9 mouse cellular contexts compared by ENCODE assay signal in genomic region chr11:32105750-32106646, GRCm38 (mm10).
A peak's percentile ranks its signal among the peaks of the same experiment; 100 is the strongest.
DNase-seq lines count a peak whose midpoint lies in the region; ATAC-seq and TF ChIP-seq lines count a peak whose summit lies in the region.
"Had no signal": no experiment of that assay in that cellular context is flagged by ENCODE, and none has a peak within 500 bp of the region (broad histone marks: within the 10 kb centered on the region; RNA-seq: fewer than 3 reads in every experiment).

No protein-coding gene starts in this region.

- H3K27me3 ChIP-seq in kidney, postnatal 0 days (ENCODE audit: insufficient read depth, low read length), result no peaks in the 10 kb centered on the region
- no peaks in the 10 kb centered on the region for H3K27me3 ChIP-seq in kidney, adult 2 months (replicated peaks; ENCODE audit: control insufficient read depth, insufficient read depth, low read length)
- peaks cover 27% of the 10 kb centered on the region for H3K27me3 ChIP-seq in forebrain, embryonic 12.5 days
- H3K27me3 ChIP-seq in midbrain, embryonic 10.5 days (ENCODE audit: low read depth, poor library complexity, severe bottlenecking), result no peaks in the 10 kb centered on the region; the same call in 1 of the 2 replicates

- no peak overlapping the region for H3K9ac ChIP-seq in kidney, postnatal 0 days (ENCODE audit: low read depth, low read length)
- H3K9ac ChIP-seq in forebrain, embryonic 12.5 days, result no peak overlapping the region
- H3K9ac ChIP-seq: liver, embryonic 15.5 days had no signal

- 0 out of 2 replicates have a peak overlapping the region, but pooled peaks have one; percentile 31 for H3K27ac ChIP-seq in kidney, postnatal 0 days
- H3K27ac ChIP-seq in kidney, adult 2 months (ENCODE audit: insufficient read depth, low read depth, low read length), result no peak overlapping the region
- H3K27ac ChIP-seq in forebrain, embryonic 12.5 days, result peak overlapping the region; percentile 75
- H3K27ac ChIP-seq in midbrain, embryonic 10.5 days (replicated peaks), result peak overlapping the region; percentile 77
- H3K27ac ChIP-seq: liver, embryonic 15.5 days had no signal

- 43% methylated on average over 10 of the region's 10 CpGs for WGBS in kidney, postnatal 0 days
- WGBS in kidney, adult 2 months, result 43% methylated on average over 10 of the region's 10 CpGs
- 30% methylated on average over 10 of the region's 10 CpGs for WGBS in forebrain, embryonic 12.5 days
- 36% methylated on average over 10 of the region's 10 CpGs for WGBS in midbrain, embryonic 10.5 days

- no peak overlapping the region for H3K4me2 ChIP-seq in kidney, postnatal 0 days (ENCODE audit: low read length)
- H3K4me2 ChIP-seq in forebrain, embryonic 12.5 days, result no peak overlapping the region
- H3K4me2 ChIP-seq: liver, embryonic 15.5 days had no signal

- ATAC-seq in kidney, postnatal 0 days (replicated peaks; ENCODE audit: low FRiP score, low read depth), result peak; percentile 40; the same call in 1 of the 2 replicates
- peak; percentile 69 for ATAC-seq in forebrain, embryonic 12.5 days (ENCODE audit: low FRiP score)

- H3K36me3 ChIP-seq in kidney, postnatal 0 days (ENCODE audit: insufficient read depth, low read length), result no peaks in the 10 kb centered on the region
- no peaks in the 10 kb centered on the region for H3K36me3 ChIP-seq in kidney, adult 2 months (ENCODE audit: control insufficient read depth, insufficient read depth, low read length)
- no peaks in the 10 kb centered on the region for H3K36me3 ChIP-seq in forebrain, embryonic 12.5 days (replicated peaks)
- no peaks in the 10 kb centered on the region for H3K36me3 ChIP-seq in midbrain, embryonic 10.5 days
- H3K36me3 ChIP-seq: liver, embryonic 15.5 days had no signal

- H3K4me3 ChIP-seq in kidney, postnatal 0 days (replicated peaks; ENCODE audit: low read depth, low read length), result no peak overlapping the region
- H3K4me3 ChIP-seq in kidney, adult 2 months (ENCODE audit: insufficient read depth, low read depth, low read length), result no peak overlapping the region
- no peak overlapping the region for H3K4me3 ChIP-seq in forebrain, embryonic 12.5 days (replicated peaks)
- H3K4me3 ChIP-seq in midbrain, embryonic 10.5 days, result no peak overlapping the region
- H3K4me3 ChIP-seq: liver, embryonic 15.5 days had no signal

- no peaks in the 10 kb centered on the region for H3K9me3 ChIP-seq in kidney, postnatal 0 days (replicated peaks; ENCODE audit: low read length)
- H3K9me3 ChIP-seq in forebrain, embryonic 12.5 days, result no peaks in the 10 kb centered on the region
- peaks cover 3% of the 10 kb centered on the region; the same call in 1 of the 2 replicates for H3K9me3 ChIP-seq in midbrain, embryonic 10.5 days (replicated peaks)
- H3K9me3 ChIP-seq: liver, embryonic 15.5 days had no signal

- TF ChIP-seq CTCF in kidney, postnatal 0 days (IDR thresholded peaks at IDR 0.05; ENCODE audit: low read depth), result peak; percentile 60
- TF ChIP-seq CTCF in kidney, adult 2 months (conservative IDR thresholded peaks at IDR 0.05; ENCODE audit: insufficient read depth, insufficient read length, low read depth, low read length), result no peak; the same call in 1 of the 2 replicates

- TF ChIP-seq POLR2A in kidney, adult 2 months (IDR thresholded peaks at IDR 0.05; ENCODE audit: low read depth, low read length), result no peak

- peak; percentile 33 for DNase-seq in kidney, postnatal 0 days (ENCODE audit: low spot score)
- no peak for DNase-seq in kidney, adult 2 months
- DNase-seq in midbrain, embryonic 10.5 days (ENCODE audit: low spot score), result peak; percentile 42
- peak; percentile 83 for DNase-seq in thymus, postnatal 14 days
- no peak for DNase-seq in spleen, postnatal 10 days (ENCODE audit: low spot score in 2 of 2)
- no peak for DNase-seq in urinary bladder, postnatal 4 days (ENCODE audit: low spot score in 2 of 2)
- DNase-seq in adrenal gland, adult 8-10 months, result no peak

- peaks cover 10% of the 10 kb centered on the region; the same call in 1 of the 2 replicates for H3K4me1 ChIP-seq in kidney, postnatal 0 days (replicated peaks; ENCODE audit: insufficient read depth, low read length)
- no peaks in the 10 kb centered on the region for H3K4me1 ChIP-seq in kidney, adult 2 months (ENCODE audit: control insufficient read depth, insufficient read depth, low read length)
- peaks cover 53% of the 10 kb centered on the region for H3K4me1 ChIP-seq in forebrain, embryonic 12.5 days
- H3K4me1 ChIP-seq in midbrain, embryonic 10.5 days, result peaks cover 64% of the 10 kb centered on the region
- H3K4me1 ChIP-seq: liver, embryonic 15.5 days had no signal

Comparison
In these comparisons a context has a peak if more than half of its experiments do, and no peak if none do; other contexts are left out.
1. DNase-seq: peak in kidney, postnatal 0 days (single experiment), midbrain, embryonic 10.5 days (single experiment) and thymus, postnatal 14 days (single experiment); none in kidney, adult 2 months (single experiment), spleen, postnatal 10 days (0 of 2), urinary bladder, postnatal 4 days (0 of 2) and adrenal gland, adult 8-10 months (single experiment).